Mouse (Mus musculus) frontal cortex, adult 2 months (tissue): ENCODE data around the gene Vmn1r88. TPM values are rescaled to one million over a fixed set of nuclear protein-coding genes. Genes with fewer than 3 reads are reported as not detected.
"Not testable (repeated sequence)": the region's sequence is repeated elsewhere in the genome, so short reads cannot be mapped to it uniquely, and the experiment has no call there.

Experiments used
- DNase-seq, 2 experiments: peaks; one replicate each; pipeline ENCODE4 v3.0.0; 2022; ENCODE audit warnings: low spot score in 1 of 2; ENCODE audit errors: extremely low spot score in 1 of 2
- polyA plus RNA-seq: library from polyadenylated mRNA; depleted of rRNA; stranded (reverse); fragments of >200 nt; gene quantifications from 2 replicates; pipeline ENCODE4 v1.2.3, GENCODE M21; 2012; rRNA removed

Gene Vmn1r88
- not detected in 2 replicates for polyA plus RNA-seq

GRCm38 (mm10) chr7:13159268-13159667 lies at the start of gene Vmn1r88:
TSS of gene Vmn1r88 (plus strand) at chr7:13159568.
- DNase-seq: no peak

DNA sequence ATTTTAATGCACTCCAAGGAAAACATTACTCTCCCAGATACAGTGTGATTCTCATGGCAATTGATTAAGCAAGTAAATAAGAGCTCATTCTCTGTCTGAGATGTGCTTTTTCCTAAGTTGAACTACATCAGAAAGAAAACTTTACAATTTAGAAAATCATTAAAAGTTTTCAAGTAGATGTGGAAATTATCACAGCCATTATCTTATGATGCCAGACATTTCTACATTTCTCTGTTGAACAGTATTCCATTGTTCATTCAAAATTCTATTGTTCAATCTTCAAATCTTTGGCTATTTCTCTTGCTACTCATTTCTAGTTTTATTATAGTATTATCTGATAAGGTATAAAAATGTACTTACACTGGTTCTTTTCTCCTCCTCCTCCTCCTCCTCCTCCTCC lies 39.6 kb upstream of the Vmn1r88 start, which contains the start of gene Vmn1r86:
TSS of gene Vmn1r86 (minus strand) at position 101 of the 400 bp plus-strand sequence.
- no peak for DNase-seq

GRCm38 (mm10) chr7:13123554-13124153 lies 35.7 kb upstream of the Vmn1r88 start:
- not testable (repeated sequence) for DNase-seq

DNA sequence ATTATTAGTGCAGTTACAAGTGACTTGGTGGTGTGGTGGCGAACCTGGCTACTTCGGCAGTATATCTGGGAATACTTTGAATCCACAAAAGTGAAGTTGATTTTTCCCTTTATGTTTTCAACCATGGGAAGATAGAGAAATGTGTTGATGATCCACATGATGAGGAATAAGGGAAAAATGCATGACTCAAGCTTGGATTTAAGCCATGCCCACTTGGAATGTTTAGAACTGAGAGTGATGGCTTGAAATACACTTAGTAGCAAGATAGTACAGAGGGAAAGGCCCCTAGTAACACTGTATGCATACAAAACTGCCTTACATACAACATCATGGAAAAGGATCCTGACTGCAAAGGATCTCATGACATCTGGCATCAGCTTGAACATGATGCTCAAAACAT lies 27.5 kb upstream of the Vmn1r88 start:
- DNase-seq: no peak

DNA sequence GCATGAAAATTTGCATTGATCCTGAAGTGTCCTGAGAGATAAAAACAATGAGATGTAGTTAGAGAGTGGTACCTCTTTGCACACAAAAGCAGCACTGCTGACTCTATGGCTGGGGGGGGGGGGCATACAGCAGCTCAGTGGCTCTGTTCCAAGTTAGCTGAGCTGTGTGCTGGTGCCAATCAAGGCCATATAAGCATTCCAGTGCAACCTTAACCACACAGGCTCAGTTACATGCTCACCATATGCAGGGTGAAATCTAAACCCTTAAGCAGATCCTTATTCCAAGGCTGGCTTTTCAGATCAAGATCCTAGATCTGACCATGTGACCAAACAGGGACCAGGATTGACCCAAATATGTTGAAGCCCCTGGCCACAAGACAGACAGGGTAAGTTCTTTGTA lies 22.0 kb upstream of the Vmn1r88 start:
- no peak for DNase-seq

- DNase-seq: no peak
Observed at GRCm38 (mm10) chr7:13140057-13140456, 19.3 kb upstream of the Vmn1r88 start, which contains the start of gene Vmn1r87. TSS of gene Vmn1r87 (minus strand) at chr7:13140157.

DNA sequence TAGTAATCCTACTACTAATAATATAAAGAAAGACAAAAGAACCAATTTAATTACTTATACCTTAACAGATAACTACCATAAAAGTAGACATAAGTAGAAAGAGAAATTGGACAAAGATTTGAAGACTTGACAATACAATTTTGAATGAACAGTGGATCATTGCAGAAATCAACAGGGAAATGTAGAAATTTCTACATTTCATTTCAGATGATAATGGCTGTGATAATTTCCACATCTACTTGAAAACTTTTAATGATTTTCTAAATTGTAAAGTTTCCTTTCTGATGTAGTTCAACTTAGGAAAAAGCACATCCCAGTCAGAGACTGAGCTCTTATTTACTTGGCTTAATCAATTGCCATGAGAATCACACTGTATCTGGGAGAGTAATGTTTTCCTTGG lies 53.4 kb downstream of the Vmn1r88 start, which contains the start of gene Vmn1r89:
TSS of gene Vmn1r89 (plus strand) at position 301 of the 400 bp plus-strand sequence.
- no peak for DNase-seq

Other genes starting within 250 kb of the Vmn1r88 start
- 776 and 848 TPM in 2 replicates for gene Rps5, start 237.3 kb upstream of the Vmn1r88 start, polyA plus RNA-seq
- 0.69 and 0.86 TPM in 2 replicates for gene Rnf225, start 232.2 kb upstream of the Vmn1r88 start, polyA plus RNA-seq
- gene Zfp324, start 193.7 kb upstream of the Vmn1r88 start, polyA plus RNA-seq: 5.7 and 6.1 TPM in 2 replicates
- 14.1 and 15.1 TPM in 2 replicates for gene Zfp446, start 181.7 kb upstream of the Vmn1r88 start, polyA plus RNA-seq
- gene Slc27a5, start 161.4 kb upstream of the Vmn1r88 start, polyA plus RNA-seq: 0.64 and 1.3 TPM in 2 replicates
- 234 and 279 TPM in 2 replicates for gene Trim28, start 160.5 kb upstream of the Vmn1r88 start, polyA plus RNA-seq
- 34.3 and 36.8 TPM in 2 replicates for gene Zbtb45, start 149.5 kb upstream of the Vmn1r88 start, polyA plus RNA-seq
- gene Chmp2a, start 124.8 kb upstream of the Vmn1r88 start, polyA plus RNA-seq: 239 and 244 TPM in 2 replicates
- gene Ube2m, start 121.3 kb upstream of the Vmn1r88 start, polyA plus RNA-seq: 362 and 411 TPM in 2 replicates
- gene Mzf1, start 104.8 kb upstream of the Vmn1r88 start, polyA plus RNA-seq: 15.4 and 16.7 TPM in 2 replicates
- 0.06 TPM in 1 of 2 replicates, not detected in the other for gene Vmn1r85, start 64.4 kb upstream of the Vmn1r88 start, polyA plus RNA-seq
- not detected in 2 replicates for gene Vmn1r86, start 39.7 kb upstream of the Vmn1r88 start, polyA plus RNA-seq
- not detected in 2 replicates for gene Vmn1r87, start 19.4 kb upstream of the Vmn1r88 start, polyA plus RNA-seq
- not detected in 2 replicates for gene Vmn1r89, start 53.5 kb downstream of the Vmn1r88 start, polyA plus RNA-seq
- 11.5 and 13.9 TPM in 2 replicates for gene Lig1, start 117.7 kb downstream of the Vmn1r88 start, polyA plus RNA-seq
- 9.9 and 10.2 TPM in 2 replicates for gene Zswim9, start 119.2 kb downstream of the Vmn1r88 start, polyA plus RNA-seq
- 0.65 and 0.78 TPM in 2 replicates for gene Pla2g4c, start 165.1 kb downstream of the Vmn1r88 start, polyA plus RNA-seq
- 0.26 and 0.34 TPM in 2 replicates for gene Cabp5, start 238.6 kb downstream of the Vmn1r88 start, polyA plus RNA-seq